Comparison of ENCODE assay signal across 10 mouse cellular contexts in the genomic region with DNA sequence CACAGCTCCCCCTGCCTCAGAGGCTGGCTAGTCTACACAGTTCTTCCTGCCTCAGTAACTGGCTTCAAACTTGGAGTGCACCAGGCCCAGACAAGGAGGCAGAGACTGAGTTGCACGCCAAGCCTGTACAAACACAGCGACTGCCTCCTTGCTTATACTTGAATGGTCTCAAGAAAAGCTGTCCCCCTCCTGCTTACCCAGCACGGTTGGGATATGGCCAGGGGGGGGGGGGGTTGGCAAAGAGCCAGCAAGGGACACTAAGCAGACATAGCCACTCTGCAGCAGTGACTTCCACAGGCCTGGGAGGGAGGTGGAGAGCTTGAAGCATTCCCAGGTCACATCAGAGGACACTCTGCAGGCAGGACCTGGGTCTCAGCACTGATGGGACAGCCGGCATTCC.
DNase-seq lines count a peak whose midpoint lies in the region; ATAC-seq and TF ChIP-seq lines count a peak whose summit lies in the region.
"Had no signal": no experiment of that assay in that cellular context is flagged by ENCODE, and none has a peak within 500 bp of the region (broad histone marks: within the 10 kb centered on the region; RNA-seq: fewer than 3 reads in every experiment).

No protein-coding gene starts in this region.

- ATAC-seq in kidney, embryonic 15.5 days (replicated peaks; ENCODE audit: low FRiP score): peak; percentile 75
- ATAC-seq in embryonic facial prominence, embryonic 14.5 days (ENCODE audit: low read depth): peak; percentile 65
- ATAC-seq in hindbrain, embryonic 13.5 days (ENCODE audit: low FRiP score): peak; percentile 66
- ATAC-seq in midbrain, embryonic 13.5 days: peak; percentile 68

- H3K36me3 ChIP-seq in kidney, embryonic 15.5 days: no peaks in the 10 kb centered on the region
- no peaks in the 10 kb centered on the region for H3K36me3 ChIP-seq in kidney, adult 2 months (ENCODE audit: control insufficient read depth, insufficient read depth, low read length)
- H3K36me3 ChIP-seq in embryonic facial prominence, embryonic 14.5 days (ENCODE audit: control insufficient read depth, insufficient read depth, low read length): 0 out of 2 replicates have a peak, but pooled peaks cover 4% of the 10 kb centered on the region
- no peaks in the 10 kb centered on the region for H3K36me3 ChIP-seq in hindbrain, embryonic 13.5 days
- no peaks in the 10 kb centered on the region for H3K36me3 ChIP-seq in midbrain, embryonic 13.5 days

- H3K4me1 ChIP-seq in kidney, embryonic 15.5 days: peaks cover 22% of the 10 kb centered on the region
- no peaks in the 10 kb centered on the region for H3K4me1 ChIP-seq in kidney, adult 2 months (ENCODE audit: control insufficient read depth, insufficient read depth, low read length)
- peaks cover 20% of the 10 kb centered on the region for H3K4me1 ChIP-seq in embryonic facial prominence, embryonic 14.5 days (ENCODE audit: control insufficient read depth, insufficient read depth, low read length)
- peaks cover 29% of the 10 kb centered on the region for H3K4me1 ChIP-seq in hindbrain, embryonic 13.5 days (replicated peaks)
- peaks cover 33% of the 10 kb centered on the region for H3K4me1 ChIP-seq in midbrain, embryonic 13.5 days (replicated peaks)

- no peaks in the 10 kb centered on the region for H3K9me3 ChIP-seq in kidney, embryonic 15.5 days (replicated peaks)
- no peaks in the 10 kb centered on the region for H3K9me3 ChIP-seq in embryonic facial prominence, embryonic 14.5 days (ENCODE audit: control insufficient read depth, low read length)
- H3K9me3 ChIP-seq in hindbrain, embryonic 13.5 days: no peaks in the 10 kb centered on the region
- no peaks in the 10 kb centered on the region for H3K9me3 ChIP-seq in midbrain, embryonic 13.5 days

- DNase-seq in kidney, adult 2 months: no peak
- DNase-seq in embryonic facial prominence, embryonic 14.5 days (ENCODE audit: low spot score): no peak
- DNase-seq in urinary bladder, adult 2 months (ENCODE audit: low spot score): no peak
- no peak for DNase-seq in T-cell, adult 2 months (ENCODE audit: low spot score)
- no peak for DNase-seq in urinary bladder, adult 18-20 months (ENCODE audit: low spot score in 2 of 2)
- DNase-seq: adrenal gland, postnatal 25 days had no signal

- H3K4me2 ChIP-seq in kidney, embryonic 15.5 days: no peak overlapping the region
- no peak overlapping the region for H3K4me2 ChIP-seq in embryonic facial prominence, embryonic 14.5 days (ENCODE audit: low read depth, low read length)
- H3K4me2 ChIP-seq in hindbrain, embryonic 13.5 days: no peak overlapping the region
- no peak overlapping the region for H3K4me2 ChIP-seq in midbrain, embryonic 13.5 days (replicated peaks)

- H3K9ac ChIP-seq in kidney, embryonic 15.5 days: no peak overlapping the region
- no peak overlapping the region for H3K9ac ChIP-seq in embryonic facial prominence, embryonic 14.5 days (ENCODE audit: low read depth, low read length)
- no peak overlapping the region for H3K9ac ChIP-seq in hindbrain, embryonic 13.5 days
- H3K9ac ChIP-seq in midbrain, embryonic 13.5 days (replicated peaks): no peak overlapping the region

- H3K27me3 ChIP-seq in kidney, embryonic 15.5 days: no peaks in the 10 kb centered on the region
- no peaks in the 10 kb centered on the region for H3K27me3 ChIP-seq in kidney, adult 2 months (replicated peaks; ENCODE audit: control insufficient read depth, insufficient read depth, low read length)
- no peaks in the 10 kb centered on the region for H3K27me3 ChIP-seq in embryonic facial prominence, embryonic 14.5 days (replicated peaks; ENCODE audit: control insufficient read depth, insufficient read depth, low read length)
- H3K27me3 ChIP-seq in hindbrain, embryonic 13.5 days: no peaks in the 10 kb centered on the region
- H3K27me3 ChIP-seq in midbrain, embryonic 13.5 days: no peaks in the 10 kb centered on the region

- peak overlapping the region; percentile 69 for H3K27ac ChIP-seq in kidney, embryonic 15.5 days
- no peak overlapping the region for H3K27ac ChIP-seq in kidney, adult 2 months (ENCODE audit: insufficient read depth, low read depth, low read length)
- 0 out of 2 replicates have a peak overlapping the region, but pooled peaks have one; percentile 30 for H3K27ac ChIP-seq in embryonic facial prominence, embryonic 14.5 days (replicated peaks; ENCODE audit: low read depth, low read length)
- 0 out of 2 replicates have a peak overlapping the region, but pooled peaks have one; percentile 40 for H3K27ac ChIP-seq in hindbrain, embryonic 13.5 days
- H3K27ac ChIP-seq in midbrain, embryonic 13.5 days: 0 out of 2 replicates have a peak overlapping the region, but pooled peaks have one; percentile 35
- H3K27ac ChIP-seq: layer of hippocampus, adult 2 months had no signal

- WGBS in kidney, embryonic 15.5 days: 7% methylated on average over 4 of the region's 4 CpGs
- WGBS in kidney, adult 2 months: 28% methylated on average over 4 of the region's 4 CpGs
- WGBS in embryonic facial prominence, embryonic 14.5 days: 25% methylated on average over 3 of the region's 4 CpGs
- 33% methylated on average over 4 of the region's 4 CpGs for WGBS in hindbrain, embryonic 13.5 days
- WGBS in midbrain, embryonic 13.5 days: 28% methylated on average over 4 of the region's 4 CpGs

- no peak for TF ChIP-seq POLR2A in kidney, adult 2 months (IDR thresholded peaks at IDR 0.05; ENCODE audit: low read depth, low read length)

- H3K4me3 ChIP-seq in kidney, embryonic 15.5 days (replicated peaks): no peak overlapping the region
- no peak overlapping the region for H3K4me3 ChIP-seq in kidney, adult 2 months (ENCODE audit: insufficient read depth, low read depth, low read length)
- no peak overlapping the region for H3K4me3 ChIP-seq in embryonic facial prominence, embryonic 14.5 days (ENCODE audit: low read depth, low read length)
- H3K4me3 ChIP-seq in hindbrain, embryonic 13.5 days: no peak overlapping the region
- no peak overlapping the region for H3K4me3 ChIP-seq in midbrain, embryonic 13.5 days (replicated peaks)
- H3K4me3 ChIP-seq: layer of hippocampus, adult 2 months had no signal

- no peak for TF ChIP-seq CTCF in kidney, adult 2 months (conservative IDR thresholded peaks at IDR 0.05; ENCODE audit: insufficient read depth, insufficient read length, low read depth, low read length)
